Mouse (Mus musculus): ENCODE data around the gene Vmn1r206.
"Not testable (repeated sequence)": the region's sequence is repeated elsewhere in the genome, so short reads cannot be mapped to it uniquely, and the experiment has no call there.

The Vmn1r206 gene

GRCm38 (mm10) chr13:22624151-22624550, at the start of gene Vmn1r206:
Gene Vmn1r206, minus strand, starts transcription at chr13:22624251.
- DNase-seq (ENCODE audit: low read depth, low spot score) = not testable (repeated sequence)

GRCm38 (mm10) chr13:22592900-22593299, 31.2 kb downstream of the Vmn1r206 start, which contains the start of gene Vmn1r205:
Gene Vmn1r205, minus strand, starts transcription at chr13:22593000.
- no peak for DNase-seq (ENCODE audit: low read depth, low spot score)

- DNase-seq (ENCODE audit: low read depth, low spot score) = peak; percentile 55
These were observed 40.7 kb downstream of the Vmn1r206 start for GRCm38 (mm10) chr13:22583336-22583735.

GRCm38 (mm10) chr13:22574911-22575310, 49.1 kb downstream of the Vmn1r206 start:
- DNase-seq (ENCODE audit: low read depth, low spot score) = peak; percentile 53
